Mouse (Mus musculus) right cerebral cortex, postnatal 36 days (tissue): Measurements from ENCODE around the gene Cdx2.

ENCODE experiments used
- DNase-seq, 2 experiments: peaks; one replicate each; pipeline ENCODE4 v3.0.0; 2022; ENCODE audit warnings: low spot score in 2 of 2, mixed read lengths in 1 of 2

The Cdx2 gene

GRCm38 (mm10) chr5:147292506-147293120 is 14.5 kb downstream of the Cdx2 start:
- DNase-seq = no peak

- no peak for DNase-seq
Measured at GRCm38 (mm10) chr5:147291764-147292505, 15.1 kb downstream of the Cdx2 start.

- no peak for DNase-seq
Measured at GRCm38 (mm10) chr5:147284365-147284764, 22.7 kb downstream of the Cdx2 start.

- DNase-seq = no peak
Measured at GRCm38 (mm10) chr5:147277547-147277925, 29.5 kb downstream of the Cdx2 start.

GRCm38 (mm10) chr5:147276701-147277546 is 30.1 kb downstream of the Cdx2 start:
- no peak for DNase-seq

GRCm38 (mm10) chr5:147275761-147276160 is 31.3 kb downstream of the Cdx2 start:
- no peak for DNase-seq

GRCm38 (mm10) chr5:147274174-147275141 is 32.6 kb downstream of the Cdx2 start:
- no peak for DNase-seq

- no peak for DNase-seq
Measured at GRCm38 (mm10) chr5:147272808-147273345, 34.2 kb downstream of the Cdx2 start.

GRCm38 (mm10) chr5:147272046-147272807 is 34.8 kb downstream of the Cdx2 start:
- no peak for DNase-seq

- DNase-seq = no peak
Measured at GRCm38 (mm10) chr5:147270673-147271655, 36.1 kb downstream of the Cdx2 start.

GRCm38 (mm10) chr5:147269926-147270672 is 37.0 kb downstream of the Cdx2 start, which contains the start of gene Pdx1:
Gene Pdx1, plus strand, starts transcription at chr5:147269959.
- no peak for DNase-seq

- no peak for DNase-seq
Measured at GRCm38 (mm10) chr5:147269371-147269770, 37.7 kb downstream of the Cdx2 start.

- DNase-seq = no peak
Measured at GRCm38 (mm10) chr5:147268728-147269127, 38.3 kb downstream of the Cdx2 start.

GRCm38 (mm10) chr5:147267434-147267833 is 39.6 kb downstream of the Cdx2 start:
- no peak for DNase-seq

- DNase-seq = no peak
Measured at GRCm38 (mm10) chr5:147263945-147264344, 43.1 kb downstream of the Cdx2 start.

GRCm38 (mm10) chr5:147261899-147262541 is 45.0 kb downstream of the Cdx2 start:
- no peak for DNase-seq

GRCm38 (mm10) chr5:147260778-147261177 is 46.3 kb downstream of the Cdx2 start:
- DNase-seq = no peak

GRCm38 (mm10) chr5:147260189-147260588 is 46.9 kb downstream of the Cdx2 start:
- no peak for DNase-seq
